Mouse (Mus musculus): ENCODE data around the gene Pla2g2e. TPM values are rescaled to one million over a fixed set of nuclear protein-coding genes. Genes with fewer than 3 reads are reported as not detected.
A peak's percentile ranks its signal among the peaks of the same experiment; 100 is the strongest.

Pla2g2e gene
- polyA plus RNA-seq, 1 experiment from 2014 or later, result not detected

DNA sequence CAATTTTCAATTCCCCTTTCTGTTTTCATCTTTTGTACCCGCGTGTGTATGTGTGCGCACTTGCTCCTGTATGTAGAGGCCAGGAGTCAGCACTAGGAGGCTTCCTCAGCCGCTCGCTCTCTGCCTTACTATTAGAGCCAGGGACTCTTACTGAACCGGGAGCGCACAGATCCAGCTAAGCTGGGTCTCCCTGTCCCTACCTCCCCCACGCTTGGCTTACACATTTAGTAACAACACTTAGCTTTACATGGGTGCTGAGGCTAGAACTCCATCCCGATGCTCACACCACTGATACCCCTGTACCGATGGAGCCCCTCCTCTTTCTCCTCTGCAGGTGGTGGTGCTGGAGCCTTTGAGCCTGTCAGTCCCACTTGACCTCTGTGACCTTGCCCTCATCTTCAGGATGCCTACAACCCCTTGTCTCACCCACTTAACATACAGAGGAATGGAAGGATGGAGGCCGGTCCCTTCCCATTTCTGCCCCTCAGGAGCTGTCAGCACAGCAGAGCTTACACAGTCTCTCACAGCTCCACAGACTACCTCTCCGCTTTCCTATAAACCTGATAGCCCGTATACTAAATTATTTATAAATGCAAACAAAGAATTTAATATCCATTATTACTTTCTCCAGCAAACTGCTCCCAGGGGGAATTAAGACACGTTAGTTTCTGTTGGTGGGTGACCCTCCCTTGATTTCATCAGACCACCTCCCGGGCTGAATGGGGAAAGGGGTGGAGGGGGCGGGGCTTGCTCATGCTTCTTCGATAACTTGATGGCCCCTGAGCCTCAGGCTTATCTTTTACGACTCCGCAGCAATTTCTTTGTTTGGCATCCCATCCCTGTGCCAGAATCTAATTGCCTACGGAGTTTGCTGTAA lies 43.8 kb downstream of the Pla2g2e start:
- Histone ChIP-seq H3K27me3 (0 out of 2 replicates have a peak, but pooled peaks cover 6% of the 10 kb centered on the region), H3K9ac (no peak overlapping the region), H3K4me2 (peak overlapping the region; percentile 21; the same call in 1 of the 2 replicates), H3K4me1 (replicated peaks) (peaks cover 7% of the 10 kb centered on the region), H3K27ac (no peak overlapping the region), H3K4me3 (replicated peaks) (no peak overlapping the region), H3K36me3 (no peaks in the 10 kb centered on the region), H3K9me3 (replicated peaks) (no peaks in the 10 kb centered on the region)
- ATAC-seq (ENCODE audit: low read depth) (no peak), DNase-seq (no peak)
- 40% methylated on average over 20 of the region's 20 CpGs for WGBS (ENCODE audit: insufficient replicate concordance)

DNA sequence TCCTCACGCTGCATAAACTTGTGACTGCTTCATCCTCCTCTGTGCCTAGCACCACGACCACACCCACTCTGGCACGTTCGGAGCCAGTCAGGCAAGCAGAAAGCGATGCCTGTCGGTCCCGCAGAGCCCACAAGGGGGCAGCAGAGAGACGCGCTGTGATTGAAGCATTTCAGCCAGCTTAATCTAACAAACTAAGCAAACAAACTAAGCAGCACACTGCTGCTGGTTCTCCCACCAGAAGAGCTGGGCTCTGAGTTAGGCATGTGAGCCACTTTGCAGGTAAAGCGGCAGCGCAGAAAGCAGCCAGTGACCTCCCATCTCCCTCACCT lies 44.4 kb downstream of the Pla2g2e start:
- Histone ChIP-seq H3K4me1 (replicated peaks) (peaks cover 7% of the 10 kb centered on the region), H3K4me2 (peak overlapping the region; percentile 21; the same call in 1 of the 2 replicates), H3K36me3 (no peaks in the 10 kb centered on the region), H3K27me3 (0 out of 2 replicates have a peak, but pooled peaks cover 6% of the 10 kb centered on the region), H3K9ac (no peak overlapping the region), H3K4me3 (replicated peaks) (no peak overlapping the region), H3K27ac (no peak overlapping the region), H3K9me3 (replicated peaks) (no peaks in the 10 kb centered on the region)
- ATAC-seq (ENCODE audit: low read depth), result peak; percentile 55
- peak; percentile 75 for DNase-seq
- 3% methylated on average over 11 of the region's 11 CpGs for WGBS (ENCODE audit: insufficient replicate concordance)

DNA sequence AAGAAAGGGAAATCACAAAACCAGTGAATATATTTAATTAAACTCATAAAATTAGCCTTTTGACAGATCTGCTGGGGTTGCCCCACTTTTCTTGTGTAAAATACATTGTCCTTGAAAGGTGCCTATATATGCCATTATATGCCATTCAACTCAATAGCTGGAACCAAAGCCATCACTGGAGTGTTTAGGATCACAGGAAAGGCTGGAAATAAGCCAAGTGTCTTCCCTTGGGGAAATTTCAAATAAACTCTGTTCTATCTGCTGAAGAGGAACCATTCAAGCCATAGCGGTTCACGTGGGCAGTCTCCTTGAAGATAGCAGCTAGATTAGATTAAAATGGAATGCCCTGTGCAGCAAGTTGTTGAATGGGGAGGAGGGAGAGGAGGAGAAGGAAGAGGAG lies 47.8 kb downstream of the Pla2g2e start:
- ATAC-seq (ENCODE audit: low read depth) (no peak), DNase-seq (no peak)
- WGBS (ENCODE audit: insufficient replicate concordance), result 48% methylated on average over 2 of the region's 2 CpGs
- no peak overlapping the region for H3K4me3 ChIP-seq (replicated peaks)
- H3K27ac ChIP-seq, result no peak overlapping the region
- H3K4me1 ChIP-seq (replicated peaks), result peaks cover 7% of the 10 kb centered on the region
- H3K9me3 ChIP-seq (replicated peaks), result no peaks in the 10 kb centered on the region
- H3K4me2 ChIP-seq, result no peak overlapping the region
- 0 out of 2 replicates have a peak, but pooled peaks cover 6% of the 10 kb centered on the region for H3K27me3 ChIP-seq
- H3K9ac ChIP-seq, result no peak overlapping the region
- H3K36me3 ChIP-seq, result no peaks in the 10 kb centered on the region

Other genes with a start within 250 kb of the Pla2g2e start
- not detected in 2 replicates for gene Vwa5b1, start 242.1 kb upstream of the Pla2g2e start, polyA plus RNA-seq (2015; fragmentation: Nextera tagmentation; extraction: Ambion mirVana)
- 0.13 TPM in 1 of 2 replicates, not detected in the other for gene Pla2g2c, start 153.2 kb upstream of the Pla2g2e start, polyA plus RNA-seq (2015; fragmentation: Nextera tagmentation; extraction: Ambion mirVana)
- 0.05 and 0.07 TPM in 2 replicates for gene Ubxn10, start 140.8 kb upstream of the Pla2g2e start, polyA plus RNA-seq (2015; fragmentation: Nextera tagmentation; extraction: Ambion mirVana)
- gene Pla2g2f, start 120.3 kb upstream of the Pla2g2e start, polyA plus RNA-seq (2015; fragmentation: Nextera tagmentation; extraction: Ambion mirVana), result not detected in 2 replicates
- not detected in 2 replicates for gene Pla2g2d, start 102.2 kb upstream of the Pla2g2e start, polyA plus RNA-seq (2015; fragmentation: Nextera tagmentation; extraction: Ambion mirVana)
- gene Pla2g5, start 14.5 kb upstream of the Pla2g2e start, polyA plus RNA-seq (2015; fragmentation: Nextera tagmentation; extraction: Ambion mirVana), result not detected in 2 replicates
- gene Gm13030, start 4.0 kb upstream of the Pla2g2e start, polyA plus RNA-seq (2015; fragmentation: Nextera tagmentation; extraction: Ambion mirVana), result not detected in 2 replicates
- 1.6 and 1.9 TPM in 2 replicates for gene Otud3, start 36.0 kb downstream of the Pla2g2e start, polyA plus RNA-seq (2015; fragmentation: Nextera tagmentation; extraction: Ambion mirVana)
- gene Rnf186, start 89.2 kb downstream of the Pla2g2e start, polyA plus RNA-seq (2015; fragmentation: Nextera tagmentation; extraction: Ambion mirVana), result 0.08 and 0.12 TPM in 2 replicates
- gene Tmco4, start 94.9 kb downstream of the Pla2g2e start, polyA plus RNA-seq (2015; fragmentation: Nextera tagmentation; extraction: Ambion mirVana), result 1.5 and 1.9 TPM in 2 replicates
- gene Htr6, start 197.6 kb downstream of the Pla2g2e start, polyA plus RNA-seq (2015; fragmentation: Nextera tagmentation; extraction: Ambion mirVana), result not detected in 2 replicates
- gene Nbl1, start 215.1 kb downstream of the Pla2g2e start, polyA plus RNA-seq (2015; fragmentation: Nextera tagmentation; extraction: Ambion mirVana), result 1.6 and 2.0 TPM in 2 replicates

All from liver, embryonic 13.5 days (tissue).